Mouse (Mus musculus) limb, embryonic 15.5 days (tissue): ENCODE measurements around the gene Smc6. TPM values are rescaled to one million over a fixed set of nuclear protein-coding genes. Genes with fewer than 3 reads are reported as not detected.

Source experiments
- ATAC-seq: fragments of 200-750 bp; cut with Nextera tagmentation; 2 replicates; pipeline ENCODE4 v1.8.0; 2017; ENCODE audit warnings: low read depth, moderate TSS enrichment; ENCODE audit not compliant: insufficient number of reproducible peaks, low FRiP score, low TSS enrichment
- H3K27ac ChIP-seq: fragments of 300-500 bp; sonication (generic); 2 replicates; pipeline ENCODE4 v1.5.1; 2015; ENCODE audit warnings: moderate library complexity, mild to moderate bottlenecking, inconsistent platforms
- H3K27me3 ChIP-seq: fragments of 300-500 bp; sonication (generic); 2 replicates; pipeline ENCODE4 v1.6.1; 2015; ENCODE audit warnings: inconsistent platforms
- H3K36me3 ChIP-seq: fragments of 300-500 bp; sonication (generic); 2 replicates; pipeline ENCODE4 v1.6.1; 2015; ENCODE audit warnings: inconsistent platforms
- H3K4me1 ChIP-seq: fragments of 300-500 bp; sonication (generic); 2 replicates; pipeline ENCODE4 v1.6.1; 2015; ENCODE audit warnings: inconsistent platforms
- H3K4me2 ChIP-seq: fragments of 300-500 bp; sonication (generic); 2 replicates; pipeline ENCODE4 v1.6.1; 2015; ENCODE audit warnings: mild to moderate bottlenecking, inconsistent platforms
- H3K4me3 ChIP-seq: fragments of 300-500 bp; sonication (generic); 2 replicates; pipeline ENCODE4 v1.5.1; 2015; ENCODE audit warnings: mild to moderate bottlenecking, inconsistent platforms
- H3K9ac ChIP-seq: fragments of 300-500 bp; sonication (generic); 2 replicates; pipeline ENCODE4 v1.6.1; 2015; ENCODE audit warnings: inconsistent platforms
- H3K9me3 ChIP-seq: fragments of 300-500 bp; sonication (generic); 2 replicates; pipeline ENCODE4 v1.6.1; 2016; ENCODE audit warnings: inconsistent platforms
- WGBS: fragments of 180-500 bp; shearing (Covaris S2); methylation state at CpG from one replicate; pipeline ENCODE4 v1.1.7; 2015; 5-methylcytosine and 5-hydroxymethylcytosine counted together
- polyA plus RNA-seq: library from polyadenylated mRNA; unstranded; fragments of >200 nt; fragmentation: Nextera tagmentation; extraction: Ambion mirVana; gene quantifications from 2 replicates; pipeline ENCODE4 v1.2.1, GENCODE M21; 2015

The Smc6 gene
- polyA plus RNA-seq, 1 experiment from 2014 or later: 137 TPM

DNA sequence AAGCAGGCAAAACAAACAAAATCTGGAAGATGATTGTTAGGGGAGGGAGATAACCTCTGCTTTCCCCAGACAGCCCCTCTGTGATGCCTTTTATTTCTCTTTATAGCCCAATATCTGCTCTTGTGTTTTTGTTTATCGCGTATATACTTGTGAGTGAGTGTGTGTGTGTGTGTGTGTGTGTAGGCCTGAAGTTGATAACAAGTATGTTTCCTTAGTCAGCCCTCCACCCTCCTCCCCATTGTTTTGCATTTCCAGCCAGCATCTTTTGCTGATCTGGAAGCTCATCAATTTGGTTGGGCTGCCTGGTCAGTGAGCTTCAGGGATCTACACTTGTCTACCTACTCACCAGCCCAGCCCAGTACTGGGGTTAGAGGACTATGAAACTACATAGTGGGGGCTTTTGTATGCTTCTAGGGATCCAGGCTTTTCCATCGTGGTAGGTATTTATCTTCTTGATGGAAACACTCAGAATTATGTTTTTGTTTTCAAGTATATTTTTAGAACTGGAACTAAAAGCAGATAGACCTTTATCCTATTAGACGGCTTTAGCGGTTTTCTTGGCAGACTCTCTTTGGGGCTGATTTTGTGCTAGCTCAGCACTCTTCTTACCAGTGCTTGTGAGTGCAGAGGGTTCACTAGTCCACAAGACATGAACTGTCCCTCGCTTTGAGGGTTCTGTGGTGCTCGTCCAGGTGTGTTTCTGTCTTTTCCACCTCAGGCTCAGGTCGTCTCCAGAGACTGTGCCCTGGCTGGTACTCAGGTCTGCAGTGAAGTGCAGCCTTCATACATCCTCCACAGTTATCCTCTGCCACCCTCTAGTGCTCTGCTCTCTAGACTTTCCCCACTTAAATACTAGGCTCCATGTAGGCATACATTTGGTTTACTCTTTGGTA is 41.3 kb downstream of the Smc6 start:
- H3K36me3 ChIP-seq: peaks cover 55% of the 10 kb centered on the region
- no peak overlapping the region for H3K4me2 ChIP-seq
- H3K27me3 ChIP-seq: no peaks in the 10 kb centered on the region
- H3K9me3 ChIP-seq: no peaks in the 10 kb centered on the region
- ATAC-seq: no peak
- H3K4me1 ChIP-seq: no peaks in the 10 kb centered on the region
- no peak overlapping the region for H3K9ac ChIP-seq
- H3K4me3 ChIP-seq: no peak overlapping the region
- 88% methylated on average over 8 of the region's 8 CpGs for WGBS
- H3K27ac ChIP-seq: no peak overlapping the region

DNA sequence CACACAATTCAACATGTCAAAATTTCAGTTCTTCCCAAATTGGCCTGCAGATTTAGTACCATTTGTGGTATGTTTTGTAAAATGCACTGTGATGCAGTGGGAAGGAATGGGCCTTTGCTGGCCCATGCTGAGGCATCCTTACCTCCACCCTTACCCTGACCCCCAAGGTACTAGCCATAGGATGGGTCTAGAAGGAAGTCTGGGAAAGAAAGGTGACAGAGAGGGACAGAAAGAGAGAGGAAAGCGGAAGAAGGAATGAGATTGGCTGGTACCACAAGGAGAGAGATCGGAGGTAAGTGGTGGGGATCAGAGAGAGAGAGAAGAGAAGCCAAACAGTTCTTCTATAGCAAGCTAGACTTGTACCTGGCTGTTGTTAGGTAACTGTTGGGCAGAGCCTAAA is 45.4 kb downstream of the Smc6 start:
- Histone ChIP-seq H3K4me1 (no peaks in the 10 kb centered on the region), H3K4me2 (no peak overlapping the region), H3K9ac (no peak overlapping the region), H3K4me3 (no peak overlapping the region), H3K36me3 (peaks cover 54% of the 10 kb centered on the region), H3K9me3 (no peaks in the 10 kb centered on the region), H3K27me3 (no peaks in the 10 kb centered on the region), H3K27ac (no peak overlapping the region)
- ATAC-seq: no peak
- 93% methylated on average over 2 of the region's 2 CpGs for WGBS

GRCm38 (mm10) chr12:11313840-11314239 is 48.2 kb downstream of the Smc6 start:
- Histone ChIP-seq H3K9ac (no peak overlapping the region), H3K27me3 (no peaks in the 10 kb centered on the region), H3K4me2 (no peak overlapping the region), H3K4me1 (no peaks in the 10 kb centered on the region), H3K36me3 (peaks cover 51% of the 10 kb centered on the region), H3K27ac (no peak overlapping the region), H3K4me3 (no peak overlapping the region), H3K9me3 (no peaks in the 10 kb centered on the region)
- no peak for ATAC-seq
- WGBS: 62% methylated on average over 1 of the region's 1 CpGs

GRCm38 (mm10) chr12:11317671-11318070 is 52.0 kb downstream of the Smc6 start:
- no peak overlapping the region for H3K9ac ChIP-seq
- WGBS: 74% methylated on average over 6 of the region's 6 CpGs
- no peak for ATAC-seq

GRCm38 (mm10) chr12:11324480-11324879 is 58.8 kb downstream of the Smc6 start:
- 54% methylated on average over 4 of the region's 4 CpGs for WGBS
- no peaks in the 10 kb centered on the region for H3K27me3 ChIP-seq
- no peak for ATAC-seq

More at GRCm38 (mm10) chr12:11317671-11318070, 52.0 kb downstream of the Smc6 start:
- Histone ChIP-seq H3K4me1 (no peaks in the 10 kb centered on the region), H3K27ac (no peak overlapping the region), H3K36me3 (peaks cover 39% of the 10 kb centered on the region), H3K9me3 (no peaks in the 10 kb centered on the region), H3K27me3 (no peaks in the 10 kb centered on the region), H3K4me3 (no peak overlapping the region), H3K4me2 (no peak overlapping the region)

GRCm38 (mm10) chr12:11326483-11326882 is 60.8 kb downstream of the Smc6 start:
- H3K4me1 ChIP-seq: no peaks in the 10 kb centered on the region
- no peak overlapping the region for H3K27ac ChIP-seq
- no peak for ATAC-seq
- no peak overlapping the region for H3K4me2 ChIP-seq
- 86% methylated on average over 3 of the region's 3 CpGs for WGBS
- H3K4me3 ChIP-seq: no peak overlapping the region
- no peaks in the 10 kb centered on the region for H3K9me3 ChIP-seq
- H3K27me3 ChIP-seq: no peaks in the 10 kb centered on the region
- no peaks in the 10 kb centered on the region for H3K36me3 ChIP-seq
- no peak overlapping the region for H3K9ac ChIP-seq

More at GRCm38 (mm10) chr12:11324480-11324879, 58.8 kb downstream of the Smc6 start:
- H3K4me2 ChIP-seq: no peak overlapping the region
- H3K9ac ChIP-seq: no peak overlapping the region
- no peaks in the 10 kb centered on the region for H3K9me3 ChIP-seq
- H3K4me3 ChIP-seq: no peak overlapping the region
- H3K4me1 ChIP-seq: no peaks in the 10 kb centered on the region
- no peaks in the 10 kb centered on the region for H3K36me3 ChIP-seq
- H3K27ac ChIP-seq: no peak overlapping the region

DNA sequence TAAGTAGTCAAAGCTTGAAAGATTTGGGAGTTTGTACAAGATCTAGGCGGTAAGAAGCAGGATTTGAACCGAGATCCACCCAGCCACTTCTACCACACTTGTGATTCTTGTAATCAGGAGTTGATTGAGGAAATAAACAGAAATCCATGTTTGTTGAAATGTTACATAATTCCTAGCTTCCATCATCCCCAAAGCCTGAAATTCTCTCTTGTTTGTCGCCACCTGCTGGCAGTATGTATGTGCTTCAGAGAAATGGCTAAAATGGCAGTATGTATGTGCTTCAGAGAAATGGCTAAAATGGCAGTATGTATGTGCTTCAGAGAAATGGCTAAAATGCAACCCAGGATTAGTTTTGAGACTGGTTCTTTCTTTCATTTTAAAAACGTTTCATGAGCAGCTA is 71.2 kb downstream of the Smc6 start:
- Histone ChIP-seq H3K9me3 (no peaks in the 10 kb centered on the region), H3K36me3 (no peaks in the 10 kb centered on the region), H3K9ac (no peak overlapping the region), H3K4me2 (no peak overlapping the region), H3K4me1 (no peaks in the 10 kb centered on the region), H3K4me3 (no peak overlapping the region), H3K27ac (no peak overlapping the region), H3K27me3 (no peaks in the 10 kb centered on the region)
- 44% methylated on average over 4 of the region's 4 CpGs for WGBS
- no peak for ATAC-seq

DNA sequence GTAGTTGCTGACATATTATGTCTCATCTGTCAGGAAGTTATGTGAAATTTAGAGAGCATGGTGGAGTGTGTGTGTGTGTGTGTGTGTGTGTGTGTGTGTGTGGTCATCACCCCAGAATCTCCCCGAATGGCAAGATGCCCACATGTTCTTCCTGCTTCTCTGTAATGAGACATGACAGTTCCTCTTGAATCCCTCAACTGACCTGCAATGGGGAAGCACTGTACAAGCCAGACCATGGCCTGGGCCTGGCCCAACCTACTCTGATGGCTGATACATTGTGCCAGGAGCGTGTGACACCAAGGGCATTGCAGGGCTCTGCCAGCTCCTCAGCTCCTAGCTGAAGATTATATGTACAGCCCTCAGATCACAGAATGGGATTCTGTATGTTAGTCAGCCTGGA is 72.6 kb downstream of the Smc6 start:
- Histone ChIP-seq H3K9me3 (no peaks in the 10 kb centered on the region), H3K9ac (no peak overlapping the region), H3K4me3 (no peak overlapping the region), H3K4me1 (no peaks in the 10 kb centered on the region), H3K27me3 (no peaks in the 10 kb centered on the region), H3K36me3 (no peaks in the 10 kb centered on the region), H3K27ac (no peak overlapping the region), H3K4me2 (no peak overlapping the region)
- no peak for ATAC-seq
- WGBS: 89% methylated on average over 2 of the region's 2 CpGs

DNA sequence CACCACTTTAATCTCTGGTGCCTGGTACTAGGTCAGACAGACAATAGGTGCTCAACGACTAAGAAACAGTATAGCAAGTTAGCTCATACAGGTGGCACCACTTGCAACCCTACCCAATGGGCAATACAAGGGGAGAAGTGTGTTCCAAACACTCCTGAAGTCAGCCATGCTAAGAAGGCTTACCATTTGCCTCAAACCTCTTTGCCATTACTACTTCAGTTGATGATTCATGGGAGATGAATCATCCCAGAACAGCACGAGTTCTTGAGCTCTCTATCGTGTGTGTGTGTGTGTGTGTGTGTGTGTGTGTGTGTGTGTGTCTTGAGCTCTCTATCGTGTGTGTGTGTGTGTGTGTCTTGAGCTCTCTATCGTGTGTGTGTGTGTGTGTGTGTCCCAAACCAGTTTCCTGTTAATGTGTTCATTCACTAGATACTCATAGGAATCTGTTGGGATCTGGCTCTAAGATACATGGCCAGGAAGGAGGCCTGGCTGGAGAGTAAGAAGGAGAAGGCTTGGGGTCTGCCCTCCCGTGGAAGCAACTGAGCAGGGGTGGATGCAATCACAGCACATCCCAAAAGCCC is 76.4 kb downstream of the Smc6 start:
- Histone ChIP-seq H3K27me3 (no peaks in the 10 kb centered on the region), H3K9me3 (no peaks in the 10 kb centered on the region), H3K36me3 (no peaks in the 10 kb centered on the region), H3K4me1 (no peaks in the 10 kb centered on the region), H3K4me2 (no peak overlapping the region), H3K4me3 (no peak overlapping the region), H3K27ac (no peak overlapping the region), H3K9ac (no peak overlapping the region)
- no peak for ATAC-seq
- WGBS: 76% methylated on average over 6 of the region's 6 CpGs

GRCm38 (mm10) chr12:11345963-11346362 is 80.3 kb downstream of the Smc6 start:
- no peaks in the 10 kb centered on the region for H3K27me3 ChIP-seq
- H3K36me3 ChIP-seq: no peaks in the 10 kb centered on the region
- H3K9ac ChIP-seq: no peak overlapping the region
- H3K27ac ChIP-seq: no peak overlapping the region
- ATAC-seq: no peak
- WGBS: 21% methylated on average over 2 of the region's 2 CpGs
- H3K4me2 ChIP-seq: no peak overlapping the region
- no peaks in the 10 kb centered on the region for H3K4me1 ChIP-seq
- no peak overlapping the region for H3K4me3 ChIP-seq
- no peaks in the 10 kb centered on the region for H3K9me3 ChIP-seq

GRCm38 (mm10) chr12:11348423-11348822 is 82.7 kb downstream of the Smc6 start:
- no peaks in the 10 kb centered on the region for H3K4me1 ChIP-seq
- H3K36me3 ChIP-seq: no peaks in the 10 kb centered on the region
- no peak overlapping the region for H3K4me3 ChIP-seq
- H3K9me3 ChIP-seq: no peaks in the 10 kb centered on the region
- no peak overlapping the region for H3K4me2 ChIP-seq
- no peak overlapping the region for H3K9ac ChIP-seq
- H3K27ac ChIP-seq: no peak overlapping the region
- no peak for ATAC-seq
- no peaks in the 10 kb centered on the region for H3K27me3 ChIP-seq
- 25% methylated on average over 1 of the region's 1 CpGs for WGBS

GRCm38 (mm10) chr12:11349870-11350269 is 84.2 kb downstream of the Smc6 start:
- Histone ChIP-seq H3K36me3 (no peaks in the 10 kb centered on the region), H3K4me1 (no peaks in the 10 kb centered on the region), H3K27ac (no peak overlapping the region), H3K4me2 (no peak overlapping the region), H3K4me3 (no peak overlapping the region), H3K9ac (no peak overlapping the region), H3K9me3 (no peaks in the 10 kb centered on the region), H3K27me3 (no peaks in the 10 kb centered on the region)
- 44% methylated on average over 5 of the region's 5 CpGs for WGBS
- ATAC-seq: no peak
